In genomic region chr10:20735775-20736449, GRCm38 (mm10) we compare ENCODE assay signal across 20 mouse cellular contexts. TPM values are rescaled to one million over a fixed set of nuclear protein-coding genes. Genes with fewer than 3 reads are reported as not detected.
DNase-seq lines count a peak whose midpoint lies in the region; ATAC-seq and TF ChIP-seq lines count a peak whose summit lies in the region.
"Had no signal": no experiment of that assay in that cellular context is flagged by ENCODE, and none has a peak within 500 bp of the region (broad histone marks: within the 10 kb centered on the region; RNA-seq: fewer than 3 reads in every experiment).

No protein-coding gene starts in this region.

- H3K27ac ChIP-seq in kidney, embryonic 15.5 days, result no peak overlapping the region
- H3K27ac ChIP-seq in kidney, adult 2 months (ENCODE audit: insufficient read depth, low read depth, low read length), result no peak overlapping the region
- 0 out of 2 replicates have a peak overlapping the region, but pooled peaks have one; percentile 8 for H3K27ac ChIP-seq in embryonic facial prominence, embryonic 11.5 days (replicated peaks; ENCODE audit: low read depth, low read length)
- peak overlapping the region; percentile 1; the same call in 1 of the 2 replicates for H3K27ac ChIP-seq in limb, embryonic 12.5 days
- no peak overlapping the region for H3K27ac ChIP-seq in liver, postnatal 0 days (ENCODE audit: low read depth)
- H3K27ac ChIP-seq: heart, adult 2 months; midbrain, embryonic 13.5 days had no signal

- DNase-seq in kidney, adult 2 months, result no peak
- DNase-seq in embryonic facial prominence, embryonic 11.5 days (ENCODE audit: low spot score), result peak; percentile 26
- no peak for DNase-seq in liver, postnatal 0 days
- DNase-seq in adrenal gland, postnatal 14 days, result no peak
- no peak for DNase-seq in gastrocnemius, postnatal 10 days
- DNase-seq in cerebellum, postnatal 10 days, result no peak
- DNase-seq: adrenal gland, postnatal 36 days; B cell, adult 2 months; cerebellum, adult 9-10 months; forebrain, postnatal 0 days; gastrocnemius, postnatal 14 days; heart, adult 2 months; layer of hippocampus, postnatal 36 days; lung, adult 2 months; lung, postnatal 4 days; thymus, adult 2 months had no signal

- H3K9ac ChIP-seq in kidney, embryonic 15.5 days, result no peak overlapping the region
- no peak overlapping the region for H3K9ac ChIP-seq in embryonic facial prominence, embryonic 11.5 days (replicated peaks; ENCODE audit: low read length)
- H3K9ac ChIP-seq in limb, embryonic 12.5 days (replicated peaks), result no peak overlapping the region
- H3K9ac ChIP-seq in liver, postnatal 0 days (replicated peaks), result no peak overlapping the region
- H3K9ac ChIP-seq: forebrain, postnatal 0 days; midbrain, embryonic 13.5 days had no signal

- peak; percentile 73 for TF ChIP-seq EP300 in liver, postnatal 0 days (IDR thresholded peaks at IDR 0.05; ENCODE audit: low read depth)

- no peak overlapping the region for H3K4me3 ChIP-seq in kidney, embryonic 15.5 days (replicated peaks)
- no peak overlapping the region for H3K4me3 ChIP-seq in kidney, adult 2 months (ENCODE audit: insufficient read depth, low read depth, low read length)
- no peak overlapping the region for H3K4me3 ChIP-seq in embryonic facial prominence, embryonic 11.5 days (ENCODE audit: low read depth, low read length)
- H3K4me3 ChIP-seq in limb, embryonic 12.5 days (replicated peaks), result no peak overlapping the region
- H3K4me3 ChIP-seq in liver, postnatal 0 days (ENCODE audit: low read depth, low read length), result no peak overlapping the region
- H3K4me3 ChIP-seq: erythroblast, embryonic 14.5 days; heart, adult 2 months; midbrain, embryonic 13.5 days had no signal

- H3K4me2 ChIP-seq in kidney, embryonic 15.5 days, result no peak overlapping the region
- no peak overlapping the region; the same call in 1 of the 2 replicates for H3K4me2 ChIP-seq in embryonic facial prominence, embryonic 11.5 days (ENCODE audit: low read depth, low read length)
- H3K4me2 ChIP-seq in limb, embryonic 12.5 days, result no peak overlapping the region
- no peak overlapping the region for H3K4me2 ChIP-seq in liver, postnatal 0 days (ENCODE audit: low read depth, low read length)
- H3K4me2 ChIP-seq: midbrain, embryonic 13.5 days had no signal

- peaks cover 6% of the 10 kb centered on the region for H3K4me1 ChIP-seq in kidney, embryonic 15.5 days
- 0 out of 2 replicates have a peak, but pooled peaks cover 2% of the 10 kb centered on the region for H3K4me1 ChIP-seq in kidney, adult 2 months (ENCODE audit: control insufficient read depth, insufficient read depth, low read length)
- H3K4me1 ChIP-seq in embryonic facial prominence, embryonic 11.5 days (ENCODE audit: control insufficient read depth, insufficient read depth, low read length), result peaks cover 7% of the 10 kb centered on the region
- H3K4me1 ChIP-seq in limb, embryonic 12.5 days (replicated peaks), result peaks cover 20% of the 10 kb centered on the region
- H3K4me1 ChIP-seq in liver, postnatal 0 days (ENCODE audit: insufficient read depth), result 0 out of 2 replicates have a peak, but pooled peaks cover 4% of the 10 kb centered on the region

- ATAC-seq in kidney, embryonic 15.5 days (replicated peaks; ENCODE audit: low FRiP score), result 0 out of 2 replicates have a peak, but pooled peaks have one; percentile 22
- ATAC-seq in embryonic facial prominence, embryonic 11.5 days (replicated peaks; ENCODE audit: insufficient number of reproducible peaks, low FRiP score, low TSS enrichment, low read depth), result 0 out of 2 replicates have a peak, but pooled peaks have one; percentile 44
- no peak for ATAC-seq in limb, embryonic 12.5 days (ENCODE audit: insufficient number of reproducible peaks, insufficient read depth, low FRiP score, low TSS enrichment, low read depth)
- peak; percentile 76 for ATAC-seq in liver, postnatal 0 days
- ATAC-seq: forebrain, postnatal 0 days; midbrain, embryonic 13.5 days had no signal

- no peak for TF ChIP-seq CTCF in kidney, adult 2 months (conservative IDR thresholded peaks at IDR 0.05; ENCODE audit: insufficient read depth, insufficient read length, low read depth, low read length)
- TF ChIP-seq CTCF in liver, postnatal 0 days (IDR thresholded peaks at IDR 0.05; ENCODE audit: low read depth), result 0 out of 2 replicates have a peak, but pooled peaks have one; percentile 14

- 69% methylated on average over 3 of the region's 3 CpGs for WGBS in kidney, embryonic 15.5 days
- WGBS in kidney, adult 2 months, result 88% methylated on average over 3 of the region's 3 CpGs
- WGBS in embryonic facial prominence, embryonic 11.5 days, result 40% methylated on average over 3 of the region's 3 CpGs
- 61% methylated on average over 3 of the region's 3 CpGs for WGBS in limb, embryonic 12.5 days
- WGBS in liver, postnatal 0 days (ENCODE audit: insufficient replicate concordance), result 46% methylated on average over 3 of the region's 3 CpGs

- no peaks in the 10 kb centered on the region for H3K27me3 ChIP-seq in kidney, embryonic 15.5 days
- H3K27me3 ChIP-seq in kidney, adult 2 months (replicated peaks; ENCODE audit: control insufficient read depth, insufficient read depth, low read length), result no peaks in the 10 kb centered on the region
- H3K27me3 ChIP-seq in embryonic facial prominence, embryonic 11.5 days (ENCODE audit: control insufficient read depth, insufficient read depth, low read length), result no peaks in the 10 kb centered on the region
- peaks cover 2% of the 10 kb centered on the region; the same call in 1 of the 2 replicates for H3K27me3 ChIP-seq in limb, embryonic 12.5 days
- H3K27me3 ChIP-seq in liver, postnatal 0 days (ENCODE audit: insufficient read depth, low read length), result no peaks in the 10 kb centered on the region
- H3K27me3 ChIP-seq: midbrain, embryonic 13.5 days had no signal

- H3K9me3 ChIP-seq in kidney, embryonic 15.5 days (replicated peaks), result no peaks in the 10 kb centered on the region
- H3K9me3 ChIP-seq in embryonic facial prominence, embryonic 11.5 days (replicated peaks; ENCODE audit: control insufficient read depth, low read length), result no peaks in the 10 kb centered on the region
- H3K9me3 ChIP-seq in limb, embryonic 12.5 days, result no peaks in the 10 kb centered on the region
- H3K9me3 ChIP-seq in liver, postnatal 0 days (ENCODE audit: low read length), result no peaks in the 10 kb centered on the region
- H3K9me3 ChIP-seq: midbrain, embryonic 13.5 days had no signal

- no peaks in the 10 kb centered on the region for H3K36me3 ChIP-seq in kidney, embryonic 15.5 days
- no peaks in the 10 kb centered on the region for H3K36me3 ChIP-seq in kidney, adult 2 months (ENCODE audit: control insufficient read depth, insufficient read depth, low read length)
- H3K36me3 ChIP-seq in embryonic facial prominence, embryonic 11.5 days (replicated peaks; ENCODE audit: control insufficient read depth, insufficient read depth, low read depth, low read length), result no peaks in the 10 kb centered on the region
- no peaks in the 10 kb centered on the region for H3K36me3 ChIP-seq in limb, embryonic 12.5 days
- no peaks in the 10 kb centered on the region for H3K36me3 ChIP-seq in liver, postnatal 0 days (replicated peaks; ENCODE audit: insufficient read depth, low read length)
- H3K36me3 ChIP-seq: midbrain, embryonic 13.5 days had no signal

- TF ChIP-seq POLR2A in kidney, adult 2 months (IDR thresholded peaks at IDR 0.05; ENCODE audit: low read depth, low read length), result no peak

RNA-seq across cellular contexts. Expression of gene Pde7b, which starts 11.0 kb away (rescaled TPM):
- polyA plus RNA-seq in kidney, embryonic 15.5 days (2015; fragmentation: Nextera tagmentation; extraction: Ambion mirVana), result 4.3 and 5.3 TPM in 2 replicates
- 9.0 and 9.5 TPM in 2 replicates for polyA plus RNA-seq in kidney, adult 2 months (2012; rRNA removed)
- 4.3 and 5.5 TPM in 2 replicates for polyA plus RNA-seq in embryonic facial prominence, embryonic 11.5 days (2014; fragmentation: Nextera tagmentation; extraction: Ambion mirVana)
- 7.1 and 7.6 TPM in 2 replicates for polyA plus RNA-seq in limb, embryonic 12.5 days (2016; fragmentation: Nextera tagmentation; extraction: Ambion mirVana)
- 0.60 and 0.66 TPM in 2 replicates for polyA plus RNA-seq in liver, postnatal 0 days (2015; fragmentation: Nextera tagmentation; extraction: Ambion mirVana)
- total RNA-seq in adrenal gland, postnatal 14 days (2021), result 17.4 and 19.0 TPM in 2 replicates
- 10 to 100 TPM; 45.3 to 46.6 TPM for total RNA-seq in gastrocnemius, postnatal 10 days (2021)
- polyA plus RNA-seq: erythroblast, embryonic 14.5 days had no signal

Comparison
In these comparisons a context has a peak if more than half of its experiments do, and no peak if none do; other contexts are left out.
1. H3K27ac ChIP-seq: peak in embryonic facial prominence, embryonic 11.5 days (single experiment) and limb, embryonic 12.5 days (single experiment); none in kidney, embryonic 15.5 days (single experiment), kidney, adult 2 months (single experiment) and liver, postnatal 0 days (single experiment).